Mouse (Mus musculus) myocyte (in vitro differentiated cells): Measurements from ENCODE around the gene Tm9sf1. TPM values are rescaled to one million over a fixed set of nuclear protein-coding genes. Genes with fewer than 3 reads are reported as not detected.

Experiments used
- H3K27me3 ChIP-seq: one replicate; pipeline ENCODE4 v1.6.1; 2011; ENCODE audit not compliant: control insufficient read depth, insufficient read depth, insufficient read length
- H3K36me3 ChIP-seq: one replicate; pipeline ENCODE4 v1.6.1; 2011; ENCODE audit not compliant: control insufficient read depth, insufficient read depth
- H3K4me2 ChIP-seq: one replicate; pipeline ENCODE4 v1.6.1; 2011; ENCODE audit warnings: low read depth, control low read depth
- H3K4me3 ChIP-seq: one replicate; pipeline ENCODE4 v1.5.1; 2011; ENCODE audit warnings: mild to moderate bottlenecking, control low read depth, moderate library complexity
- H3K79me2 ChIP-seq: one replicate; pipeline ENCODE4 v1.6.1; 2011; ENCODE audit not compliant: control insufficient read depth, insufficient read depth
- H3ac ChIP-seq: one replicate; pipeline ENCODE4 v1.6.1; 2011; ENCODE audit not compliant: control insufficient read depth, insufficient read length
- CEBPB ChIP-seq: IDR thresholded peaks from 2 replicates; pipeline ENCODE4 v1.6.1; 2011; ENCODE audit warnings: mild to moderate bottlenecking, moderate library complexity; ENCODE audit not compliant: poor library complexity, insufficient read depth, severe bottlenecking
- E2F4 ChIP-seq: IDR thresholded peaks from one replicate; pipeline ENCODE4 v1.6.1; 2011; ENCODE audit warnings: mild to moderate bottlenecking, control low read depth, moderate library complexity; ENCODE audit not compliant: insufficient read depth
- MAX ChIP-seq: IDR thresholded peaks from one replicate; pipeline ENCODE4 v1.6.1; 2011; ENCODE audit warnings: low read depth, mild to moderate bottlenecking, control low read depth
- MYOD1 ChIP-seq, 3 experiments: IDR thresholded peaks; one replicate each; pipeline ENCODE4 v1.6.1; 2011; ENCODE audit warnings: control low read depth in 2 of 3, low read depth in 2 of 3, mild to moderate bottlenecking in 2 of 3, moderate library complexity in 1 of 3; ENCODE audit not compliant: insufficient read length in 2 of 3, control insufficient read depth in 1 of 3
- MYOG ChIP-seq, 3 experiments: IDR thresholded peaks; one replicate each; pipeline ENCODE4 v1.6.1; 2011; ENCODE audit warnings: control low read depth in 2 of 3, low read depth in 2 of 3, mild to moderate bottlenecking in 2 of 3; ENCODE audit not compliant: insufficient read length in 2 of 3, control insufficient read depth in 1 of 3, insufficient read depth in 1 of 3
- POLR2A ChIP-seq: IDR thresholded peaks from one replicate; pipeline ENCODE4 v1.6.1; 2011; ENCODE audit warnings: low read depth, mild to moderate bottlenecking, control low read depth, moderate library complexity; ENCODE audit not compliant: insufficient read length
- POLR2AphosphoS2 ChIP-seq: IDR thresholded peaks from one replicate; pipeline ENCODE4 v1.6.1; 2011; ENCODE audit warnings: low read depth, control low read depth; ENCODE audit not compliant: insufficient read length
- REST ChIP-seq: IDR thresholded peaks from one replicate; pipeline ENCODE4 v1.6.1; 2011; ENCODE audit warnings: mild to moderate bottlenecking, control low read depth, moderate library complexity; ENCODE audit not compliant: insufficient read depth, insufficient read length
- SRF ChIP-seq: IDR thresholded peaks from one replicate; pipeline ENCODE4 v1.6.1; 2011; ENCODE audit warnings: low read depth; ENCODE audit not compliant: control insufficient read depth, insufficient read length
- TCF12 ChIP-seq: IDR thresholded peaks from one replicate; pipeline ENCODE4 v1.6.1; 2011; ENCODE audit warnings: mild to moderate bottlenecking, control low read depth; ENCODE audit not compliant: poor library complexity, insufficient read depth, severe bottlenecking
- TCF3 ChIP-seq: IDR thresholded peaks from one replicate; pipeline ENCODE4 v1.6.1; 2011; ENCODE audit warnings: low read depth, control low read depth; ENCODE audit not compliant: insufficient read length
- USF1 ChIP-seq: IDR thresholded peaks from one replicate; pipeline ENCODE4 v1.6.1; 2011; ENCODE audit warnings: low read depth, mild to moderate bottlenecking, control low read depth, moderate library complexity
- polyA plus RNA-seq: library from polyadenylated mRNA; unstranded; fragments of >200 nt; fragmentation: generic; extraction: Trizol; gene quantifications from one replicate; pipeline ENCODE4 v1.2.1, GENCODE M21; 2012; ENCODE audit warnings: missing spikeins

Gene Tm9sf1
- polyA plus RNA-seq, 1 experiment: 57.9 TPM

DNA sequence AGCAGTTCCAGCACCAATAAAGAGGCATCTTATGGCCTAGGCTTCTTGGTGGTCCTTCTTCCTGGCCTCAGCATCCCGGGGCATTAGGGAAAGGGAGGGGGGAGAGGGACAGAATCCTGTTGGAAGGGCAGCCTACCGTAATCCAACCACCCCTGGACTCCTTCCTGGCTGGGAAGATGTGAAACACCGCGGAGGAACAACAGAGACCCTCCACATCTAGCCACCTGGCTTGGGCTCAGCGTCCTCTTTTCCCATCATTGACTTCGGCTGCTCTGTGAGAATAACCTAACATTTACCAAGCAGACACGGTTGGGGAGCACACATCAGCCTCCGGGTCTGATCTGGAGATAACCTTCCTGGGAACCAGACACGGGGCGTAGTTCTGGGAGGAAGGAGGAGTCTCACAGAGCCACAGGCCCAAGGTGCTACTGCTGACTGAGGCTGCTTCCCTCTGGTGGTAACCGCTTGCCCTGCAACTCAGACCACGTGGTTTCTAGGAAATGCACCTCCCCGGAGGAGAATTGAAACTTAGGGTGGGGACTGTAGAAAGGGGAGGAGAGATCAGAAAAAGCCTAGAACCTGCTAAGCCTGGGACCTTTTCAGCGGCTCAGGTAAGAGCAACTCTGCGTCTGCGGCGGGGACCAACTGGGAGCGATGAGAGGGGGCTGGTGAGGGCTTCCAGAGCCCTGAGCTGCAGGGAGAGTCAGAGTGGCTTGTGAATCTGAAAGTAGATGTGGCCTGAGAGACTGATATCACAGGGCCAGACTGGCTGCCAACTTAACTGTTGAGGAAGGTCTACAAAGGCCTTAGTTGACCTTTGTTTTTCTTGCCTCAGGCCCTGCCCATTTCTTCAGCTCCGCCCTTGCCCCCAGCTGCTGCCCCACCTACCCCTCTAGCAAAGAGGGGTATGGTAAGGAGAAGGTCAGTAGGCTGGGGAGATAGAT lies 39.7 kb downstream of the Tm9sf1 start:
- H3K79me2 ChIP-seq: no peaks in the 10 kb centered on the region
- TF ChIP-seq USF1 (peak; percentile 90), TCF12 (no peak), MAX (peak; percentile 68), REST (no peak), POLR2AphosphoS2 (peak; percentile 61)
- no peak overlapping the region for H3K4me3 ChIP-seq

DNA sequence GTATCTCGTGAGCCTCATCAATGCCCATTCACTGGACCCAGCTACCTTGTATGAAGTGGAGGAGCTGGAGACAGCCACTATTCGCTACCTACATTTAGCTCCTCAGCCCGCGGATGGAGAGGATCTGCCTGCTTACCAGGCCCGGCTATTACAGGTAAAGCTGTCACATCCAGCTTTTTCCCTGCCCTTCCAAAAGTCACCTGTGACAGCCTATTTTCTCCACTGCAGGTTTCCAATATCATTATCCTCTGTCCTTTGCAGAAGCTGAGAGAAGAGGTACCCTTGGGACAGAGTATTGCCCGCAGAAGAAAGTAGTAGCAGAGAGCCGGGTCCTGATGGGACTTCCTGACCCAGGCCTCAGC lies 40.4 kb downstream of the Tm9sf1 start, which contains the start of gene Irf9:
Gene Irf9, plus strand, starts transcription at position 301 of the 362 bp plus-strand sequence.
- H3ac ChIP-seq: no peak within 1 kb of the TSS
- H3K27me3 ChIP-seq: no peaks in the 10 kb centered on the region
- H3K4me3 ChIP-seq: no peak within 1 kb of the TSS
- H3K79me2 ChIP-seq: no peaks in the 10 kb centered on the region
- H3K36me3 ChIP-seq: peaks cover 20% of the 10 kb centered on the region
- H3K4me2 ChIP-seq: peak within 1 kb of the TSS; percentile 55
- TF ChIP-seq TCF12 (no peak), MAX (no peak), SRF (no peak), USF1 (no peak), CEBPB (no peak), E2F4 (no peak), POLR2A (no peak), POLR2AphosphoS2 (no peak), MYOD1 (IDR thresholded peaks at IDR 0.05; ENCODE audit: control insufficient read depth in 1 of 3, insufficient read length in 2 of 3, low read depth in 2 of 3) (no peak), MYOG (IDR thresholded peaks at IDR 0.05; ENCODE audit: control insufficient read depth in 1 of 3, insufficient read depth in 1 of 3, insufficient read length in 2 of 3, low read depth in 2 of 3) (no peak), REST (no peak), TCF3 (no peak)

More for the DNA sequence above, 39.7 kb downstream of the Tm9sf1 start:
- H3K27me3 ChIP-seq: no peaks in the 10 kb centered on the region
- peaks cover 20% of the 10 kb centered on the region for H3K36me3 ChIP-seq
- H3ac ChIP-seq: no peak overlapping the region
- peak overlapping the region; percentile 55 for H3K4me2 ChIP-seq

DNA sequence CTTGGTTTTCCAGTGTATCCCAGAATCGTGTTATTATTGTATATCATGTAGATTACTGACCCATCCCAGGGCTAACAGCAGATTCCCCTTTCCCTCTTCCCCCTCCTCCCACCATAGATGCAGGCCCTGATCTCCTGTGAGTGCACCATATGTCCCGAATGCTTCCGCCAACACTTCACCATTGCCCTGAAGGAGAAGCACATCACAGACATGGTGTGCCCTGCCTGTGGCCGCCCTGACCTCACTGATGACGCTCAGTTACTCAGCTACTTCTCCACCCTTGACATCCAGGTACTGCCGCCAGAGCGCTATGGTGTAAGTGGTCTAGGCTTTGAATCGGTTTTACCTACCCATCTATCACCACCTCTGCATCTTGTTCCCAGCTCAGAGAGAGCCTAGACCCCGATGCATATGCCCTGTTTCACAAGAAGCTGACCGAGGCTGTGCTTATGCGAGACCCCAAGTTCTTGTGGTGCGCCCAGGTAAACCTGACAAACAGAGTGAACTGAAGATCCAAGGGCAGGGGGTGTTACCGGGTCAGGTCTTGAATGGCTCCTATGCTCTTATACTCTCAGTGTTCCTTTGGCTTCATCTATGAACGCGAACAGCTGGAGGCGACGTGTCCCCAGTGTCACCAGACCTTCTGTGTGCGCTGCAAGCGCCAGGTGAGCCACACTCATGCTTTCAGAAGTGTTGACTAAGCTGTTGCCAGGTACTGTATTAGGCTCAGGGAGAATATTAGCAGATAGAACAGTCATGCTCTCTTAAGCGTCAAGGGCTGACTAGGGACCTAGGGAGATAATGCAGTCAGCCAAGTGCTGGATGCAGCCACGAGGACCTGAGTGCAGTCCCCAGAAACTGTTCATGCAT lies 44.9 kb downstream of the Tm9sf1 start:
- no peaks in the 10 kb centered on the region for H3K27me3 ChIP-seq
- H3K4me2 ChIP-seq: no peak overlapping the region
- no peak overlapping the region for H3ac ChIP-seq
- peaks cover under 1% of the 10 kb centered on the region for H3K79me2 ChIP-seq
- TF ChIP-seq MAX: no peak
- no peak for TF ChIP-seq E2F4
- TF ChIP-seq POLR2AphosphoS2: no peak
- TF ChIP-seq CEBPB: no peak
- no peak for TF ChIP-seq SRF
- no peak for TF ChIP-seq POLR2A
- H3K4me3 ChIP-seq: no peak overlapping the region
- peaks cover 22% of the 10 kb centered on the region for H3K36me3 ChIP-seq

DNA sequence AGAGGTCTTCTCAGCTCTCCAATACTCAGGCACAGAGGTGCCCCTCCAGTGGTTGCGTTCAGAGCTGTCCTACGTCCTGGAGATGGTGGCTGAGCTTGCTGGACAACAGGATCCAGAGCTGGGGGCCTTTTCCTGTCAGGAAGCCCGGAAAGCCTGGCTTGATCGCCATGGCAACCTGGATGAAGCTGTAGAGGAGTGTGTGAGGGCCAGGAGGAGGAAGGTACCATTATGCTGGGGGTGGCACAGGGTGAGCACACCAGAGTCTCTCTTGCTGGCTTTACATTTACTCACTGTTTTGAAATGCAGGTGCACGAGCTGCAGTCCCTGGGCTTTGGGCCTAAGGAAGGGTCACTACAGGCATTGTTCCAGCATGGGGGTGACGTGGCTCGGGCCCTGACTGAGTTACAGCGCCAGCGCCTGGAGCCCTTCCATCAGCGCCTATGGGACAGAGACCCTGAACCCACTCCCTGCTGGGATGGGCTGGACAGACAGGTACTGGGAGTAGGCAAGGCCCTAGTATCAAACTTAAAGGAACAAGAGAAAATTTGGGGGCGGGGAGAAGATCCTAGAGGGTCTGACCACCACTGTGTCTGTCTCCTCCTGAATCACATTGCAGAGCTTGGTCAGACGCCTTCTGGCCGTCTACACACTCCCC lies 47.4 kb downstream of the Tm9sf1 start:
- H3K4me3 ChIP-seq: no peak overlapping the region
- H3K79me2 ChIP-seq: peaks cover 18% of the 10 kb centered on the region
- no peaks in the 10 kb centered on the region for H3K27me3 ChIP-seq
- no peak overlapping the region for H3ac ChIP-seq
- peaks cover 16% of the 10 kb centered on the region for H3K36me3 ChIP-seq
- TF ChIP-seq MAX (no peak), SRF (no peak), POLR2AphosphoS2 (no peak), USF1 (no peak), POLR2A (no peak), TCF3 (no peak), E2F4 (no peak), CEBPB (no peak), TCF12 (no peak), MYOD1 (IDR thresholded peaks at IDR 0.05; ENCODE audit: control insufficient read depth in 1 of 3, insufficient read length in 2 of 3, low read depth in 2 of 3) (no peak), REST (no peak), MYOG (IDR thresholded peaks at IDR 0.05; ENCODE audit: control insufficient read depth in 1 of 3, insufficient read depth in 1 of 3, insufficient read length in 2 of 3, low read depth in 2 of 3) (no peak)
- H3K4me2 ChIP-seq: no peak overlapping the region
